Mouse (Mus musculus): ENCODE results near the gene Irx4. TPM values are rescaled to one million over a fixed set of nuclear protein-coding genes. Genes with fewer than 3 reads are reported as not detected.

Gene Irx4
- total RNA-seq, 2 experiments from 2014 or later = not detected

DNA sequence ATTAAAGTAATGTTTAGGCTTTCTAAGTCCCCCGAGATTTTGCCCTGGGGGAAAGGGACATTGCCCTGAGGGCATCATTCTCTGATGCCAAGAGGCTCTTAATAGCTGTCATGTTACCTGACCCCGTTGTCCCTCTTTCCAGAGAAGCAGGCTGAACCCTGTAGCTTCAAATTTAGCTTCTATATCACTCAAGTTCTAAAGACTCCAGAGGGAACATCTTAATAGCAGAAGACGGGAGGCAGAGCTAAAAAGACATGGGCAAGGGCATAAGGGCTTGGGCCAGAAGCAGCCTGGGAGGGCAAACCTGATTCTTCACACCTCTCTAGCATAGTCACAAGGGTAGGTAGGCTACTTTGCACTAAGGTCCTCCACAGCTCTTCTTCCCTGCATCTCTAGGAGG is 9.6 kb downstream of the Irx4 start:
- DNase-seq (ENCODE audit: low spot score in 2 of 2) = no peak

DNA sequence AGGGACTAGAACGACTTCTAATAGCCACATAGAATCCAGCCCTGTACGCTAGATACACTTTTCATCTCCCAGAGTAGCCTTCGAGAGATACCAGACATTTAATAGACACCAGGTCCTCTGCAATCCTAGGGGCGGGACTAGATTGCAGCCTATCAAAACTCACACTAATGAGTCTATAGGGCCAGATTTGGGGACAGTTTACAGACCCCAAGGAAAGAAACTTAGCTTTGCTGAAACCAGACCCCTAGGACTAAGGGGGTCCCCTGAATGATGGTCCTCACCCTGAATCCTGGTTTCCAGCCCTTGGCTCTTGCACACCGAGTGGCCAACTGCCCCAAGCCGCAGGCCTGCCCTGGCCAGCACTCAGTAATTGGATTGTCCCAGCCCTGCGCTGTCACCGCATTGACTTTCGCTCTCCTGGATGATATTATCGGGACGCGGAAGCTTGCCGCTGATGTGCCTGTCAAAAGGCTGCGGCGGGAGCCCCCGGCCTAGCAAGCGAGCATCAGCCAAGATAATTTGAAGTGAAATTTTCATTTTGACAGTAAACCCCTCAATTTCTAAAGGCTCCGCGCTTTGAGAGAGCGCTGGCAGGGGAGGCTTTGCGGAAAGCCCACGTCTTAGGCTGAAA is 10.3 kb downstream of the Irx4 start:
- DNase-seq (ENCODE audit: low spot score in 2 of 2) = no peak

DNA sequence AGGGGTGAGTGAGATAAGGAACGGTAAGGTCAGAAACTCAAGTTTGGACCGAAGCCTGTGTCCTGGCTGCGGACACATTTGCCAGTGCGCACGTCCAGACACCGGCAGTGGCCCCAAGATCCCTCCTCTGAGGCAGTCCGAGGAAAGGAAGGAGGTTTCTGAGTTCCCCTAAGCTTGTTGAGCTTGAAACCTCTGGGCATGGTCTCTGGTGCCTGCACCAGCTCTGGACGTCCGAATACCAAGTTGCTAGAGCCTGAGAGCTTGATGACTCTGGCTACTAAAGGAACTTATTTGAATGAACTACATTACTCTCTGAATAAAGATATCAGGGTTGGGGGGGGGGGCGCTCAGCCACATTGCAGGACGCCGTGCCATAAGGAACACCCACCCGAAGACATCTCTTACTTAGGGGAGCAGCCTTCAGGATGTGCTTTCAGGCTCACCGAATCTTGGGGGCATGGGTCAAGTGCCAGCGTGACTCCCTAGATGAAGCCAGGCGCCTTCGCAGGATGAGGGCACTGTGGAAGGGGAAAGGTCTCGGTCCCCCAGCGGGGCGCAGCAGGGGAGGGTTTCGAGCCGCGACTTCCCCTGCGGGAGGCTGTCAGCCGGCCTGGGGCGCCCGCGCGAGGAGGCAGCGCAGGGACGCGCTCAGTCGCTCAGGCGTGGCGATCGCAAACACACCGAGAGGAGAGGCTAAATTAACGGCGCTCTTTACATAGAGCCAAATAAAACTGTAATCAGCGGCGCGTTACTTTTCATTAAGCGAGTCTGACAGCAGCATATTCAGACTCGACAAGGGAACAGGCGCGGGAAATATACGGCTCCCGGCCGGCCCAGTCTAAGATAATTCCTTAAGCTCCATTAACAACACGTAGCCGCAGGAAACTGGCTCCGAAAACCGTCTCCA is 11.3 kb downstream of the Irx4 start:
- DNase-seq (ENCODE audit: low spot score in 2 of 2) = no peak

DNA sequence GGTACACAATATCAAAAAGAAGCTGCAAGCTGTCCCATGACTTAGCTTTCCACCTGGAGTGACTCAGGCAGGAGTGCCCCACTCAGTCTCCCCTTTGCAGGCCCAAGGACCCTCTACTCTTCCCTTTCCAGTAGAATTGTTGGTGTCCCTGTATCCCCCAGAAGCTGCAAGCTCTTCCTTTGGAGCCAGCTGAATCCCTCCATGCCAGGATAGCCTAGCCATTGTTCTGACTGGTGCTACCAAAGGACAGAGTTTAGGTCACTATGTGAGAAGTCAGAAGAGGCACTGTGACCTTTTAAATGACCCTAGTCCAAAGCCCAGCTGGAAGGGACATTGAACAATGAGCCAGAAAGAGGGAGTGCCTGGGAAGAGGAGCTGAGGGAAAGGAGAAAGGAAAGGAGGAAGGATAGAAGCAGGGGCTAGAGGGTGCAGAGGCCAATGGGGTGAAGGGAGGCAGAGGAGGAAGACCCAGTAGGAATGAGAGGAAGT is 12.6 kb downstream of the Irx4 start:
- no peak for DNase-seq (ENCODE audit: low spot score in 2 of 2)

DNA sequence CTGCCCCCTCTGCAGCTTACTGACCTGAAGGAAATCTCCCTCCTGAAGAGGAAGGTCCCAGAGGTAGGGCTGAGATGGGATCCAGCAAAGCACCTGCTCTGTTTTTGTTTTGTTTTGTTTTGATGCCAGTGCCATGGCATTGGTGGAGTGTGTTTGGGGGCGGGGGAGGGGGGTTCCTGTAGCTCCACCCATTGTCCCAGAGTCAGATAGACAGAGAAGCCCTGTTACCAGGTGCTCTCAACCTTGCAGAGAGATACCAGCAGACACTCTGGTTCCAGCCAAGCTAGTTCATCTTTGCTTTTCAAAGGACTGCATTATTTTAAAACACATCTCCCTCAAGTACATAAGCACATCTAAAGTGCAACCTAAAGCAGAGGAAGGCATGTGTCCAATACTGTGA is 13.3 kb downstream of the Irx4 start:
- no peak for DNase-seq (ENCODE audit: low spot score in 2 of 2)

DNA sequence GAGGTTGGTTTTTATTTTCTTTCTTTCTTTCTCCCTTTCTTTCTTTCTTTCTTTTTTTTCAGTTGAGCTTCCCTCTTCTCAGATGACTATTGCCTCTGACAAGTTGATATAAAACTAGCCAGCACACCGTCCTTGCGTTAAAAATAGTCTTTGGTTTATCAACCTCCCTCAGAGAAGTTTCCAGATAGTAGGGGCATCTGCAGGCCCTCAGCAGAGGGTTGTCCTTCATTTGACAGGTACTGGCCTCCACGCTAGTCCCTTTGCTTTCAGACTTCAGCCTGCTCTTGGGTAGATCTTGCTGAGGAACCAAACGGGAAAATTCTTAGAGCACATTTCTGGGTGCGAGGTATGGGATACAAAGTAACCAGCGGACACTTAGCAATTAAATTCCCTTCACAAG is 17.1 kb downstream of the Irx4 start:
- no peak for DNase-seq (ENCODE audit: low spot score in 2 of 2)

DNA sequence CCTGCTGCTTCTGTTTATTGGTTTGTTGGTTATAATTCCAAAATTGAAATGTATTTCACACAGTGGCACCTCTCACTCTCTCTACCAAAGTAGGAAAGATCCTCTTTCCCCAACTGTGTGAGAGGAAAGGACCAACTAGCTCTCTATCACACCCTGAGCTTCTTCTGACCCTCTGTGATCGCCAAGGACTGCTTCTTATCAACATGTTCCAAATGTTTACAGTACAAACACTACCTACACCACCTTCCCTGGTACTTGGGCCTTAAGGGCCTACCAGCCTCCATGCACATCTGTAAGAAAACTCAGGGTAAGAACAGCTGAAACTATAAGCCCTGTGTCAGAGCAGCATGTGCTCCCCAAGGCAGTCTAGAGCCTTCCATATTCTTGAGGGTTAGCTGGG is 17.5 kb downstream of the Irx4 start:
- no peak for DNase-seq (ENCODE audit: low spot score in 2 of 2)

DNA sequence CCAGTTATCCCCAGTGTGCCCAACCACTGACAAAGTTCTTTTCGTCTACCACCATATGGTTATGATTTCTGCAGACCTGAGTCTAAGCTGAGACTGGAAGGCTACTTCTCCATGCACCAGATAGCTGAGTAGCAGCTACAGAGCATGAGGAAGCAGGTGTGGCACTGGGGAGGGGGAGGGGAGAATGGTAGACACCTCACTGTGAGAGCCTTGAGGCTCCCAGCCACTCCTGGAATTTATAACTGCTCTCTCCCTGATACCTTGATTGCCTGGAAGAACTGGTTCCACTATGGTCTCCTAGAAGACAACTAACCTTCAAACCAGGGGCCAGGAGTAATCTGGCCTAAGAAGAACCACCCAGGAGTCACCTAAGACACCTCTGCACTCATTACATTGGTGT is 18.9 kb downstream of the Irx4 start:
- no peak for DNase-seq (ENCODE audit: low spot score in 2 of 2)

DNA sequence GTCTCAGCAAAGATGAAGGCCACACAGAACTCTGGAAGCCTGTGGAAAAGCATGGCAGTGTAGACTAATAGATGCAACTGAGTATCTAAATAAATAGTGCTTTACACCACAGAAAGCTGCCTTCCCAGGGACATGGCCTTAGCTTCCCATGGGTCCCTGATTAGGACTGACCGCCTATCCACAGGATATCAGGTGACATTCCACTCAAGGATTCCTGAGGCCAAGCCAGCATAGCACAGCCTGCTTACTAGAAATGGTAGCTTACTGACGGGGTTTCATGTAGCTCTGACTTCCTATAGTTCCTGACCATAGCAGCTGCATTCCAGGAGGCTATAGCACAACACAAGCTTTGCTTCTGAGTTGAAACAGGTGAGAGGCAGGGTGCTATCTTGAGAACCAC is 22.1 kb downstream of the Irx4 start:
- no peak for DNase-seq (ENCODE audit: low spot score in 2 of 2)

DNA sequence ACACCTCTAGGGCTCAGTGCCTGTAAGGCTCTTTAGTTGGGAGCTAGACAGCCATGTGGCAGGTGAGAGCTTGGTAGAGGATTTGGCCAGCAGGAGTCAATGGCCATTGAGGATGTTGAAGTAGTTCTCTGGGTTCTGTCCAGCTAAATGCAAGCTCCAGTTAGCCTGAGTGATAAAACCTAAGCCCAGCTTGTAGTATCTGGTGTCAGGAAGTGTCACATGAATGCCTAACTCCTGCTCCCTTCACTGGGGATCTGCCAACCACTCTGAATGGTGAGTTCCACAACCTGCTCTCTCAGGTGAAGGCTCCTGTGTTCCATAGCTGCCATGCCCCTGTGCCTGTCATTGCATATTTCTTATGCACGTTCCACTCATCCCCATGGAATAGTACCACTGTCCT is 23.3 kb downstream of the Irx4 start:
- no peak for DNase-seq (ENCODE audit: low spot score in 2 of 2)

DNA sequence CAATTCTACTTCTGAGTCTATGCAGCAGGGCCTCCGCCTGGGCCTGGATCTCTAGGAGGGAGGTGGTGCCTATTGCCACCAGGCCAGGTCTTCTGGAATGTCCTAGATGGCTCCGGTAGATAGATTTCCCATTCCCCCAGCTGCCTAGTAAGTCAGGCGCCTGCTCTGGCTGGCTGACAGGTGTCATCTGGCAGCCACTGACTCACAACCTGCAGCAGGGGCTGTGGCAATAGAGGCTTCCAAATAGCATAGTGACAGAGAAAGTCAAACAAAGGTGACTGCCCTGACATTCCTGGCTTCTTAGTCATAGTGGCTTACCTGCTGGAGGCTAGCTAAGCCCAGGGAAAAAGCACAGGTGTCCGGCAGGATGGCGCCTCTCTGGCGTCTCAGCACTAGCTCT is 29.9 kb downstream of the Irx4 start:
- no peak for DNase-seq (ENCODE audit: low spot score in 2 of 2)

DNA sequence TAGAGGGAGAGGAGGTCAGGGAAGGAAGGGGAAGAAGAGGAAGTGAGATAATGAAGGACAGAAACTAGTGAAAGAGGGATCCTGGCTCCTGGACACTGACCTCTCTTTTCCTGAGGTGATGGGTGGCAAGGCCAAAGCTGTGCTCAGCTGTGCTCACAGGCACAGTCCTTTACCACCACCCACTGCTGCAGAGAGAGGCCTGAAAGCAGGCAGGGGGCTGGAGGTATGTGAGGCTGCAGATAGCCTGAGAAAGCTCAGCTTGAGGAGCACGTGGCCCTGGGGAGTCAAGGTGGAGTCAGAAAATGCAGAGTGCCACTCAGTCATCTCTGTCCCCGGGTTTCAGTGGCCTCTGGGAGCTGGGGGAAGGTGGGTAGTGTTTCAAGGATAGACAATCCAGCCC is 30.8 kb downstream of the Irx4 start:
- DNase-seq (ENCODE audit: low spot score in 2 of 2) = no peak

DNA sequence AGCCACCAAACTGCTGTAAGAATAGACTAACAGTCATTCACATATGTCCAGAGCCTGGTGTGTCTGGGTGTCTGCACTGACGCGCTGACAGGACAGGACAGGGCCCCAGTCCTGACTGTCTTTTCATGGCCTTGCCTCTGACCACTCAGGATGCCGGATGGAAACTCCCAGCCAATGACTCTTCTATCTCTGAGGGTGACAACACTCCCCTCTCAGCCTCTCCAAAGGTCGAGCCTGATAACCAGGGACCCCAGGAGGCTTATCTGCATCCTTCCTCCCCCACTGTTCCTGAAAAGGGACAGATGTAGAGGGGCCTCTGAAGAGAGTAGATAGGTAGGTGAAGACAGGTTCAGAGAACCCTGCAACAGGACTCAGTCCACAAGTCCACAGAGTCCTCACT is 38.4 kb downstream of the Irx4 start:
- no peak for DNase-seq (ENCODE audit: low spot score in 2 of 2)

DNA sequence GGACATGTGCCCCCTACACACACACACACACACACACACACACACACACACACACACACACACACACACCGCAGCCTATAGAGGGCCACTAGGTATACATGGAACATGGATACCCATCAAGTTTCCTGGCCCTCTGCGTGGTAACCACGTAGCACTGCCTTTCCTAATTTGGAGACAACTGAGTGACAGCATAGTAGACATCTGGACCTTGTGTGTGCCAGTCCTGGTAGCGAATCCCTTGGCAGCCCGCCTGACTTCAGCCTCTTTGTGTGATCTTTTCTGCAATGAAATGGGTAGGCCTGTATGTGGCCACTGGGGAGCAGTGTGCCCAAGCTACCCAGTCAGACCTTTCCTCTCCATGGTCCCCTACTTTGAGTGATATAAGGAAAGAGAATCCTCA is 39.0 kb downstream of the Irx4 start:
- DNase-seq (ENCODE audit: low spot score in 2 of 2) = peak; percentile 12 to 39

DNA sequence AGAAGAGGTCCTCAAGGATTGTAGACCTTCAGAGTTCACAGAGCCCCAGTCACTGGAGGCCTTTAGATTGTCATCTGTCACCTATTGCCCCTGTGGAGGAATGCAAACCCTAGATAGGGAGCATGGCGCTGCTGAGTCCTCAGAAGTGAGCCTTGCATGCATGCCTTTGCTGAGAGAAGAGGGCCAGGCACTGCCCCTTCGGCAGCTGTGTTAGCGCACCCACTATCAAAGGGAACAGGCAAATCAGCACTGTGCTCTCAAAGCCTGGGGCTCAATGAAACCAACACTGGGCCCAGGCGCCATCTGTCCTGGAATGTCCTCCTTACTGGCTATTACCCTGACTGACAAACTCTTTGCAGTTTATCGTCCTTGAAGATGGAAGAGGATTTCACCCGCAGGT is 44.5 kb downstream of the Irx4 start:
- DNase-seq (ENCODE audit: low spot score in 2 of 2) = no peak

DNA sequence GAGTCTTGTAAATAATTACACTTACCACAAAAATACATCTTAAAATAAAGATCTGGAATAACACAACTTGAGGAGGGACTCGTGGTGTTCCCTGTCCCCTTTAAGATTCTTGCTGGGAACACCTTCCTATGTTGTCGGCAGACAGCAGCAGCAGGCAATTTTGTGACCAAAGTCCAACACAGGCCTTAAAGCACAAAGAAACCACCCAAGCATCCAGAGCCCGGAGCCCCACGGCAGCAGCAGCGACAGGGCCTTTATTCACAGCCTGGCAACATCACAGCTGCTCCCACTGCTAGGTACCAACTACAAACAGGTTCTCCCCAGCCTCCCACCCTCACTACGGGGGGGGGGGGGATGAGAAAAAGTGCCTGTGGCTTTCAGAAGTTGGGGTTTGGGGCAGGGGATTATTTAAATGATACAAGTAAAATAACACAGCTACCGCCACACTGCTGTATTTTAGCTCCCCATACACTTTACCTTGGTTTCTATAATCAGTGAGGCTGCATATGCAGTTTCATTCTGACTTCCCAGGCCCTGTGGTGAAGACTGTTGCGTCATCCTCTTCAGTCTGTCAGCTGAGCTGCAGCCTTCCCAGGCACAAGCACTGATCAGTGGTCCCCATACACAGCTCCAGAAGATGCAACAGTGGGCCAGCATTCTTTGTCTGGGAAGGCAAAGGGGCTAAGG is 45.3 kb downstream of the Irx4 start:
- DNase-seq (ENCODE audit: low spot score in 2 of 2) = no peak

DNA sequence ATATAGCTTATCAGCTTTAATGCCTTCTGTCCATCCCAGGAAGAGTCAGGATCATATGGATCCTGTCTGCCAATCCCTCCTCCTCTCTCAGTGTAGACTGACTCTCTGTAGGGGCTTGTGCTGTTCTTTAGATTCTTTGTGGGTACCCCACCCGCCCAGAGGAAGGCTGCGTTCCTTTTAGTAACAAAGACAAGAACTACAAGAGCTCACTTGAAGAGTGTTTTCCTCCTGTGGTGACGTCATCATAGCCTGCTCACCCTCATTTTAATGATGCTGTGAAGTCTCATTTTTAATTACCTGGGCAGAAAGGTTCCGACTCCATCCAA is 45.8 kb downstream of the Irx4 start:
- DNase-seq (ENCODE audit: low spot score in 2 of 2) = no peak

DNA sequence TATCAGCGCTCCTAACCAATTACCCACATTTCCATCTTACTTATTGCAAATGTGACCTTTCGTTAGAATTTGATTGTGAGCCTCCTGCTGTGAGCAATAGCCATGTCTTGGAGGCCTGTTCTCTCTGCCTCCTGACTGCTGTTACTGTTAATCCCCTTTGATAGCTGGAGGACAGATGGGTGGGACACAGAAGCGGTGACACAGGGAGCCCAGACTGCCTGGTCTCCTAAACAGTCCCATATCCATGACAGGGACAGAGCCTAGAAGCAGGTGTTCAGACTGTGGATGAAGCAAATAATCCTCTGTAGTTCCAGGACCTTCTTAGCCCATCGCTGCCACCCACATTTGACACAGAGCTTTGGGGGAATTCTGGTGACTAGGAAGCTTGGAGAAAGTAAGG is 46.2 kb downstream of the Irx4 start:
- no peak for DNase-seq (ENCODE audit: low spot score in 2 of 2)

DNA sequence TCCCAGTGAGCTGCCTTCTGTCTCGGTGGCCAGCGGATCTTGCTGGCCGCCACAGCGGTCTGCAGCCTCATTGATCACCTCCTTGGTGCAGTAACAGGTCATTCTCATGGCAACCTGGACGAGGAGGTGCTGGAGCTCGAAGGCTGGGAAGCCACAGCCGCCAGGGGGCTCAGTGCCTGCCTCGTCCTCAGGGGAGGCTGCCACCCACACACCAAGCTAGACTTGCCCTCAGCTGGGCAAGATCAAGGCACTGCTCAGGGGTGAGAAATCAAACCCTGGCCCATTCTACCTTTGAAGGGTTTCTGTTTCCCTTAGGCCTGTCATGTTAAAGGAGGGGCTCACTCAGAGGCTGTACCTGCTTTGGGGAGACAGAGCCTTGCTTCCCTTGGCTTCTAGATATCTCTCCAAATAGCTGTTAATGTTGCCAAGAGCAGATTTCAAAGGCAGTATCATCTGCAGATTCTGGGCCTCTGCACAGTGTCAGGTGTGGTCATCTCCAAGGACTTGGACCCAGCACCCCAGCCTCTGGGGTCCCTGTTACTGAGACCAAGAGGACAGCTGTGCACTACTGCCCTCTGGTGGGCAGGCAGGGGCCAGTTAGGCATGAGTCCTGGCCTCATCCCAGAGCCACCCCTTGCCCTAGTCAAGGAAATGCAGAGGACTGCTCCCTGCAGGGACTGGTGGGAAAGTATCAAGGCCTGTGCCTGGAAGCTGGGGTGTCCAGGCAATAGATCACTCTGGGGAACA is 50.1 kb downstream of the Irx4 start:
- peak in 1 of 2 experiments; percentile 28 for DNase-seq (ENCODE audit: low spot score in 2 of 2)
